Mouse (Mus musculus) retina, embryonic 14.5 days (tissue): Measurements from ENCODE around the gene Lrrc61.

Source experiments
- DNase-seq: peaks from one replicate; pipeline ENCODE4 v3.0.0-alpha.2; 2015; ENCODE audit warnings: low spot score

Lrrc61 gene

GRCm38 (mm10) chr6:48593158-48594042, 38.8 kb downstream of the Lrrc61 start, which contains the start of the genes Repin1 and Gm44965:
TSS of gene Repin1 (plus strand) at chr6:48593883.
TSS of gene Gm44965 (plus strand) at chr6:48593941.
- peak; percentile 95 for DNase-seq

GRCm38 (mm10) chr6:48594043-48594738, 39.6 kb downstream of the Lrrc61 start:
- peak; percentile 68 for DNase-seq

- DNase-seq, result no peak
These were observed 40.7 kb downstream of the Lrrc61 start for GRCm38 (mm10) chr6:48595278-48595677.

GRCm38 (mm10) chr6:48596545-48597232, 42.1 kb downstream of the Lrrc61 start:
- no peak for DNase-seq

GRCm38 (mm10) chr6:48597233-48597625, 42.6 kb downstream of the Lrrc61 start:
- DNase-seq, result no peak

- no peak for DNase-seq
These were observed 46.0 kb downstream of the Lrrc61 start for GRCm38 (mm10) chr6:48600594-48600993.

GRCm38 (mm10) chr6:48601271-48602079, 46.9 kb downstream of the Lrrc61 start, which contains the start of gene Zfp775:
TSS of gene Zfp775 (plus strand) at chr6:48602063.
- peak; percentile 96 for DNase-seq

GRCm38 (mm10) chr6:48602080-48602741, 47.6 kb downstream of the Lrrc61 start:
- peak; percentile 33 for DNase-seq

GRCm38 (mm10) chr6:48608124-48608523, 53.5 kb downstream of the Lrrc61 start:
- no peak for DNase-seq

GRCm38 (mm10) chr6:48609512-48609911, 54.9 kb downstream of the Lrrc61 start:
- no peak for DNase-seq

GRCm38 (mm10) chr6:48610657-48611056, 56.1 kb downstream of the Lrrc61 start:
- no peak for DNase-seq

GRCm38 (mm10) chr6:48613464-48613863, 58.9 kb downstream of the Lrrc61 start:
- DNase-seq, result no peak

- DNase-seq, result no peak
These were observed 60.2 kb downstream of the Lrrc61 start for GRCm38 (mm10) chr6:48614756-48615155.

GRCm38 (mm10) chr6:48620031-48620430, 65.4 kb downstream of the Lrrc61 start:
- DNase-seq, result no peak
